Mouse (Mus musculus) liver, embryonic 16.5 days (tissue): Measurements from ENCODE around the gene Pcsk5. TPM values are rescaled to one million over a fixed set of nuclear protein-coding genes. Genes with fewer than 3 reads are reported as not detected.

Source experiments
- ATAC-seq: fragments of 200-750 bp; cut with Nextera tagmentation; 2 replicates; pipeline ENCODE4 v1.8.0; 2017; ENCODE audit warnings: low read depth, mild to moderate bottlenecking, moderate number of reproducible peaks, moderate library complexity
- H3K27ac ChIP-seq: fragments of 300-500 bp; sonication (generic); 2 replicates; pipeline ENCODE4 v1.5.1; 2014; ENCODE audit warnings: mild to moderate bottlenecking, low read length
- H3K27me3 ChIP-seq: fragments of 300-500 bp; sonication (generic); 2 replicates; pipeline ENCODE4 v1.6.1; 2014; ENCODE audit warnings: low read depth, low read length, mixed read lengths; ENCODE audit not compliant: control insufficient read depth, insufficient read depth
- H3K36me3 ChIP-seq: fragments of 300-500 bp; sonication (generic); 2 replicates; pipeline ENCODE4 v1.6.1; 2014; ENCODE audit warnings: mild to moderate bottlenecking; ENCODE audit not compliant: control insufficient read depth, insufficient read depth
- H3K4me1 ChIP-seq: fragments of 300-500 bp; sonication (generic); 2 replicates; pipeline ENCODE4 v1.6.1; 2014; ENCODE audit warnings: low read depth, low read length, mixed read lengths; ENCODE audit not compliant: control insufficient read depth
- H3K4me2 ChIP-seq: fragments of 300-500 bp; sonication (generic); 2 replicates; pipeline ENCODE4 v1.6.1; 2014; ENCODE audit warnings: low read depth, low read length, mixed read lengths
- H3K4me3 ChIP-seq: fragments of 300-500 bp; sonication (generic); 2 replicates; pipeline ENCODE4 v1.5.1; 2014; ENCODE audit warnings: low read depth, mild to moderate bottlenecking, low read length
- H3K9ac ChIP-seq: fragments of 300-500 bp; sonication (generic); 2 replicates; pipeline ENCODE4 v1.6.1; 2014; ENCODE audit warnings: low read depth, low read length
- H3K9me3 ChIP-seq: fragments of 300-500 bp; sonication (generic); replicated peaks from 2 replicates; pipeline ENCODE4 v1.6.1; 2016; ENCODE audit warnings: low read length; ENCODE audit not compliant: control insufficient read depth
- WGBS: fragments of 180-500 bp; shearing (Covaris S2); extraction: QIAGEN DNeasy Blood & Tissue Kit; methylation state at CpG from one replicate; pipeline ENCODE4 v1.1.7; 2014; ENCODE audit not compliant: insufficient replicate concordance; 5-methylcytosine and 5-hydroxymethylcytosine counted together
- polyA plus RNA-seq: library from polyadenylated mRNA; unstranded; fragments of >200 nt; fragmentation: Nextera tagmentation; extraction: Ambion mirVana; gene quantifications from 2 replicates; pipeline ENCODE4 v1.2.1, GENCODE M21; 2015

The Pcsk5 gene
- polyA plus RNA-seq, 1 experiment from 2014 or later, result 2.4 TPM

- no peak overlapping the region for H3K27ac ChIP-seq
- H3K4me1 ChIP-seq, result no peaks in the 10 kb centered on the region
- WGBS, result 57% methylated on average over 10 of the region's 10 CpGs
- H3K27me3 ChIP-seq, result no peaks in the 10 kb centered on the region
- H3K36me3 ChIP-seq, result no peaks in the 10 kb centered on the region
- no peak overlapping the region for H3K4me2 ChIP-seq
- no peak overlapping the region for H3K4me3 ChIP-seq
- no peak overlapping the region for H3K9ac ChIP-seq
- H3K9me3 ChIP-seq, result no peaks in the 10 kb centered on the region
- ATAC-seq, result 0 out of 2 replicates have a peak, but pooled peaks have one; percentile 13
Measured at GRCm38 (mm10) chr19:17788617-17789317, 48.7 kb downstream of the Pcsk5 start.

DNA sequence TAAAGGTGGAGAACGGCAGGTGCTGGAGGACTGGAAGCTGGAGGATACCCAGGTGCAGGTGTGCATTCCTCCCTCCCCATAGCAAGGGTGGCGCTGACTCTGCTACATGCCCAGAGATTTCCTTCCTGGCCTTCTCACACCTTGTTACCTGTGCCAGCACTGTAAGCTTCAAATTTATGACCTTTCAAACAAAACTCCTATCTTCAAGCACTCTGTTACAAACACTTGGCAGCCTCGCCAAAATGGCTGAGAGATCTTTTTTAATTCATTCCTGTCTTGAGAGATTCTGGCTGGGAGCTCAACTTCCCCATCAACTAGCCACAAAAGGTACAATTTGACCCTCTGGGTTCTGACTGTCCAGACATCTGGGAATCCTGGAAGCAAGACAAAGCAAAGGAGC, 50.7 kb downstream of the Pcsk5 start:
- H3K27me3 ChIP-seq, result no peaks in the 10 kb centered on the region
- H3K9ac ChIP-seq, result no peak overlapping the region
- no peak overlapping the region for H3K4me2 ChIP-seq
- no peak for ATAC-seq
- WGBS, result 47% methylated on average over 3 of the region's 3 CpGs
- no peak overlapping the region for H3K4me3 ChIP-seq
- H3K4me1 ChIP-seq, result no peaks in the 10 kb centered on the region
- no peaks in the 10 kb centered on the region for H3K9me3 ChIP-seq
- no peak overlapping the region for H3K27ac ChIP-seq
- H3K36me3 ChIP-seq, result no peaks in the 10 kb centered on the region

DNA sequence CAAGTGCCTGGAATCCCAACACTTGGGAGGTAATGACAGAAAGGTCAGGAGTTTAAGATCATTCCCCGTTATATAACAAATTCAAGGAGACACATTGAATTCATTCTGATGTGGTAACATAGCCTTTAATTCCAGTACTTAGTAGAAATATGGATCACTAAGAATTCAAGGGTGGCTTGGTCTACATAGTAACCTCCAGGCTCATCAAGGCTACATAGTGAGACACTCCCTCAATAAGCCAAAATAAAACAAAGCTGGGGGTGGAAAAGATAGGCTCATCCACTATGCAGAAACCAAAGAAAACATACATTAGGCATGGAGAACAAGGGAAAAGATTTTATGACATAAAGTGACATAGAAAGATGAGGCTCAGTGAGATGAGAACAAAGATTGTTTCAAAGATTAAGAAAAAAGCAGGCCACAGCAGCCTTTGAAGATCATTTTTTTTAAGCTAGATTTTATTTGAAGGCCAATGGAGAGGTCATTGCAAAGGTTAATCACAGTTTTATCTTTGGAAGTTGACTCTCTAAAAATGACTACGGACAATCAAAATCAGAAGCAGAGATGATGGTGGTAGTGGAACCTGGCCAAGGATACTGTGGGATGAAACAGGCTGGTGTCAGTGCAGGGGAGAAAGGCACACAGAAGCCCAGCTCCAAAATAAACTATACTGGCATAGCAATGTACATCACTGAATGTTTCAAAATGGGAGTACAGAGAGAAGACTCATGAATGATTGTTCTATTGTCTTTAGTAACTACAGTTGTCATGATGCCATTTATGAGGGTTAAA, 52.8 kb downstream of the Pcsk5 start:
- Histone ChIP-seq H3K4me1 (no peaks in the 10 kb centered on the region), H3K4me2 (no peak overlapping the region), H3K9me3 (no peaks in the 10 kb centered on the region), H3K27ac (no peak overlapping the region), H3K9ac (no peak overlapping the region), H3K36me3 (no peaks in the 10 kb centered on the region), H3K27me3 (no peaks in the 10 kb centered on the region), H3K4me3 (no peak overlapping the region)
- WGBS, result 57% methylated on average over 2 of the region's 2 CpGs
- no peak for ATAC-seq

- 45% methylated on average over 2 of the region's 2 CpGs for WGBS
Measured at GRCm38 (mm10) chr19:17783231-17783630, 54.2 kb downstream of the Pcsk5 start.

GRCm38 (mm10) chr19:17781323-17781722, 56.1 kb downstream of the Pcsk5 start:
- Histone ChIP-seq H3K36me3 (no peaks in the 10 kb centered on the region), H3K9me3 (no peaks in the 10 kb centered on the region), H3K27me3 (no peaks in the 10 kb centered on the region), H3K27ac (no peak overlapping the region), H3K4me1 (no peaks in the 10 kb centered on the region), H3K4me3 (no peak overlapping the region), H3K4me2 (no peak overlapping the region), H3K9ac (no peak overlapping the region)
- ATAC-seq, result no peak
- 38% methylated on average over 4 of the region's 4 CpGs for WGBS

More at GRCm38 (mm10) chr19:17783231-17783630, 54.2 kb downstream of the Pcsk5 start:
- no peak overlapping the region for H3K27ac ChIP-seq
- H3K9me3 ChIP-seq, result no peaks in the 10 kb centered on the region
- no peak overlapping the region for H3K9ac ChIP-seq
- no peaks in the 10 kb centered on the region for H3K36me3 ChIP-seq
- no peaks in the 10 kb centered on the region for H3K4me1 ChIP-seq
- ATAC-seq, result no peak
- no peak overlapping the region for H3K4me3 ChIP-seq
- H3K4me2 ChIP-seq, result no peak overlapping the region
- H3K27me3 ChIP-seq, result no peaks in the 10 kb centered on the region

DNA sequence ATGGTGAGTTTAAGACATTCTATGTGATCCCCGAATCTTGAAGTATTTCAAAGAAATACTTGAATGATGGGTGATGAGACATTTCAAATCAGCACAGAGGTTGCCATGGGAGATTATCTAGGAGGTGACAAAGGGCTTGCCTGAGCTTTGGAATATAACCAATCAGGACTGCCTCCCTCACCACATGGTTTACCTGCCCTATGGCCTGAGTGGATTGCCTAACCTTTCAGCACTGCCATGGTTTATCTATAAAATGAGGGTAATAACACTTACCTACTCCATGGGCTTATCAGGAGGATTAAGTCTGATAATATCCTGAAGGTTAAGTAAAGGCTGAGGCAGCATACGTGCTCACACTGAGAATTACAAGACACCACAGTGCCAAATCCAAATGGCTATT, 61.5 kb downstream of the Pcsk5 start:
- Histone ChIP-seq H3K4me1 (no peaks in the 10 kb centered on the region), H3K36me3 (no peaks in the 10 kb centered on the region), H3K9me3 (no peaks in the 10 kb centered on the region), H3K27ac (no peak overlapping the region), H3K4me2 (no peak overlapping the region), H3K4me3 (no peak overlapping the region), H3K9ac (no peak overlapping the region), H3K27me3 (no peaks in the 10 kb centered on the region)
- peak; percentile 60 for ATAC-seq
- 55% methylated on average over 2 of the region's 2 CpGs for WGBS

GRCm38 (mm10) chr19:17775097-17775496, 62.3 kb downstream of the Pcsk5 start:
- no peak overlapping the region for H3K4me2 ChIP-seq
- ATAC-seq, result no peak
- H3K27me3 ChIP-seq, result no peaks in the 10 kb centered on the region
- no peak overlapping the region for H3K9ac ChIP-seq
- no peak overlapping the region for H3K27ac ChIP-seq
- H3K4me3 ChIP-seq, result no peak overlapping the region
- no peaks in the 10 kb centered on the region for H3K4me1 ChIP-seq
- H3K36me3 ChIP-seq, result no peaks in the 10 kb centered on the region
- WGBS, result 58% methylated on average over 2 of the region's 2 CpGs
- no peaks in the 10 kb centered on the region for H3K9me3 ChIP-seq

GRCm38 (mm10) chr19:17774061-17774460, 63.4 kb downstream of the Pcsk5 start:
- no peaks in the 10 kb centered on the region for H3K9me3 ChIP-seq
- WGBS, result 15% methylated on average over 1 of the region's 1 CpGs
- no peak for ATAC-seq

More at GRCm38 (mm10) chr19:17774061-17774460, 63.4 kb downstream of the Pcsk5 start:
- Histone ChIP-seq H3K4me1 (no peaks in the 10 kb centered on the region), H3K9ac (no peak overlapping the region), H3K27ac (no peak overlapping the region), H3K4me2 (no peak overlapping the region), H3K27me3 (no peaks in the 10 kb centered on the region), H3K36me3 (no peaks in the 10 kb centered on the region), H3K4me3 (no peak overlapping the region)
